Mouse (Mus musculus) retina, postnatal 1 day (tissue): ENCODE results near the gene Vegfa.

Experiments used
- DNase-seq: peaks from one replicate; pipeline ENCODE4 v3.0.0-alpha.2; 2012

Vegfa gene

DNA sequence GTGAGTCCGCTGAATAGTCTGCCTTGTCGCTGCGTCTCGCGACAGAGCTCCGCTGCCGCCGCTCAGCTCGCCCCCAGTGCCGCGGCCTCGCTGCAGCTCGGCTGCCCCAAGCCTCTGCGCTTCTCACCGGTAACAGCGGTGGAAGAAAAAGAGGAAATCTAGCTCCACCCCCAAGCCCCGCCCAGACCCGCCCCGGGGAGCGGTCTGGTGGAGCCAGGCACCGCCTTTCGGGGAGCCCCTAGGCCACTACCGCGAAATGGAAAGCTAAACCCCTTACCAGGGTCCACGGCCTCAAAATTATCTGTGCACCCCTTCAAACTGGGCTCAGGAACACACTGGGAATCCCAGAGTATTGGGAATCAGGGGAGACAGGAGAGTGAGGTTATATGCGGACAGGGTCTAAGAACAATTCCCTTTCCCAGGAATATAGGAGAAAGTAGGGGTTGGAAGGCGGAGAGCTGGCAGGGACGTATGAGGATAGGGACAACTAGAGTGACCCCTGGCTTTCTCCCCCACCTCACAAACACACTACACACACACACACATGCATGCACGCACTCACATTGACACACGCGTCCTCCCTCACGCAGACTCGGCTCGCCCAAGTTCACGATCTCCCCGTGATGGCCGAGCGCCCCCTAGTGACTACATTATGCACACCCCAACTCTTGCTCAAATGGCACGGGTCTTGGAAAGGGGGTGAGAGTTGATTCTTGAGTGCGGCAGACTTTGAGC lies at the start of gene Vegfa:
Gene Vegfa (minus strand): TSS at position 113 of the 735 bp plus-strand sequence.
- peak; percentile 95 for DNase-seq

DNA sequence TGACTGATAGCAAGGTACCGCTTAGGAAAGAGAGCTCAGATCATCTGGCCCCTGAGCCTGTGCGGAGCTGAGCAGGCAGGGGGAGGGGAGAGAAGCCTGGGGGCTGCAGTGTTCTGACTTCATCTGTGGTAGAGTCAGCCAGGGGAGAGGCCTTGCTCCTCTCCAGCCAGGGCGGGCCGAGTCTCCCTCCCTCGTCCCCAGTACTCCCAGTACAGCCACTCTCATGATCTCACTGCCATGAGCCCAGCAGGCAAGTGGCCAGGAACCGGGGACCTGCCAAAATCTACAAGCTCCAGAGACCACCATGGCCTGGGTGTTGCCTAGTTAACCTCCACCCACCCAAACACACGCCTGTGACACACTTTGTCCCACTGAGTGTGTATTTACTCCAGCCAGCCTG lies 49.5 kb upstream of the Vegfa start:
- no peak for DNase-seq

DNA sequence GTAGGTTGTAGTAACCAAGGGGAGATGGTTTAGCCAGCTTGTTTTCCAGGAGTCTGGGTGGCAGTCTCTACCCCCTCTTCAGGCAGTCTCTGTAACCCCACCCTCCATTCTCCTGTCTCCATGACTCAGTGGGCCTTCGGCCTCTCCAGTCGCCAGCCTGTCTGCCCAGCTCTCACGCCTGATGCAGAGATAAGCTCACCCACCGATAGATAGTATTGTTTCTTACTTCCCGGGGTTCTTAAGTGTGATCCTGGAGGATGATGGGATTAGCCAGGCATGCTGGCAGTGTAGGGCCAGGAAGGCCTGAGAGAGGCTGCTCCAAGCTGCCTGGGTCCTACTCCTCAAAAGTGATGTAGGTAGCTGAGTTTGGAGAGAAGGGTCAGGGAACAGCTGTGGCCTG lies 48.9 kb upstream of the Vegfa start:
- DNase-seq = no peak

DNA sequence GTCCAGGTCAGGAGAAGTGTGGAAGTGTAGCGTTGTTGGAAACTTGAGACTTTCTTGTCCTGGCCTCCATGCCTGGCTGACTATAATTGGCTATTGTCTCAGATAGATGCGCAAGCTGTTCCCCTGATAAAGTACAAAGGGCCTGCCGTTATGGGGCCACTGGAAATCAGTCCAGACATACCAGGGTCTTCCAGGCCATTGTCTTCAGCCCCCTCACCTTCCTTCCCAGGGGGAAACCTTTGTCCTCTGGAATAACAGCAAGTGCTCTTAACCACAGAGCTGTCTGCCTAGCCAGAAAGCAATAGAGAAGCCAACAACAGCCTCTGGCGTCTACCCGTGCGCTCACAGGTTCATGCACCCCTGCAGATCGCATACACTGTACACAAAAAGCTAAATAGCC lies 48.2 kb upstream of the Vegfa start:
- peak; percentile 47 for DNase-seq

DNA sequence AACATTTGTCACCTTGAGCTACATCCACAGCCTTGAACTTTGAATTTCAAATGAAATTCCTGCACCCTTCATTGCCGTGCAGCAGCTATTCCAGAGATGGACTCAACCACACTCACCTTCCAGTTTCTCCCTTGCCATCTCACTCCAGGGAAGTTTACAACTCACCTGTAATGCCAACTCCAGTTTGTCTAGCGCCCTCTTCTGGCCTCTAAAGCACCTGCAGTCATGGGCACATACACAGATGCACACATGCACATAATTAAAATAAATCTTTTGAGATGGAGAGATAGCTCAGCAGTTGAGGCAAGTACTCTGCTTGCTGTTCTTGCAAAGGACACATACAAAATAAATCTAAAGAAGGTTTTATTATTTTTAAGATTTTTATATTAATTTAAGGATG lies 46.9 kb upstream of the Vegfa start:
- no peak for DNase-seq

DNA sequence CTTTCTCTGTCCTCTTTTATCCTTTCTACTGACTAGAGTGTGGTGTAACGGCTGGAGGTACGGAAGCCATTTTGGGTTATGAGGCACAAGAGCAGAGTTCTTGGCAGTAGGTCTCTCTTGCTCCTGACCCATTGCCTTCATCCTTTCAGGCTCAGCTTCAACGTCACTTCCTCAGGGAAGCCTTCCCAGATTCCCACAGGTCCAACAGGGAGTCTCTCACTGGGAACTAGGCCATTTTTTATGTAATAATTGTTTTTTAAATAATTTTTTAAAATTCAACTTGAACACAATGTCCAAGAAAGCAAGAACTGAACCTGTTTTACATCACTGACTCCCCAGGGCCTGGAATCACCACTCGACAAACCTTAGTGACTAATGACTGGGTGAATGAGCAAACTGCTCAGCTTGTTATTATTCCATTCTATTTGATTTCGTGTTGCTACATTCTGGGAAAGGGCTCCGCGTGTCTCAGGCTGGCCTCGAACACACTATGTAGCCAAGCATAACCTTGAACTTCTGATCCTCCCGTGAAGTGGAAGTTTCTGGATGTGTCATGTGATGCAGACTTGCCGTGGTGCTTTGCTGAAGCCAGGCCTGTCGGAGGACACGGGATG lies 45.9 kb upstream of the Vegfa start:
- no peak for DNase-seq

DNA sequence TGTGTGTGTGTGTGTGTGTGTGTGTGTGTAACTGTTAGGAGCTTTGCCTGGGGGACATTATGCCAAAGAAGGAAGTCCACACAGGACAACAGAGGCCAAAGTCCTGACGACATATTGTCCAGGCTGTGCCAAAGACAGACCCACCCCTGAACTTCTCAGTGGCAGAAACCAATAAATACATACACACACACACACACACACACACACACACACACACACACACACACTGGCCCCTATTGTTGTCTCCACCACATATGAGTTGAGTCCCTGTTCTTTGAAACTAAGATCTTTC lies 44.0 kb upstream of the Vegfa start:
- DNase-seq = no peak

DNA sequence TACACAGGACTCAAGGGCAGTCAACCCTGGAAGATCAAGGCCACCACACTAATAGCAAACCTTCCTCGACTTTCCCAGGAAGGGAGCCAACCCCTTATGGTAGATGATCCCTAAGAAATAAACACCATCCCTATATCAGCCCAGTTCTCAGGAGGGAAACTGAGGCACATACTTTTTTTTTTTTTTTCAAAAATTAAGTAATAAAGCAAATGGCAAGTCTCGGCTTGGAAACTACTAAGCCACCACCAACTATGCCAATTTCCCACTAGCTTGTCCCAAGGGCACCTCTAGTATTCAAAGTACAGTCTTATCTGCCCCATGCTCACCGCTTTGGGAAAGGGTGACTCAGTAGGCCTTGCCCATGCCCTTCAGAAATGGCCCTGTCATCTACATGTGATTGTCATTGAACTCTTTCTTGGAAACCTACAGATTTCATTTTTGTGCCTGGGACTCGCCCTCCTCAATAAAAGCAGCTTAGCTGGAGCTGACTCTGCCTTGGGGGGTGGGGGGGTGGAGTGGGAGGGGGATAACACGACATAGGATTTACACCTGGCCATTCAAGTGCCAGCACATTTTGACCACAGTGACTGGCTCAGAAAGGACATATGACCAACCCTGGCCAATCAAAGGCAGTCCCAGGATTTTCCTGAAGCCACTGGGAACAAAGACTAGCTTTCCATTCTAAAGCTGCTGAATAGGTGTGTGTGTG lies 43.5 kb upstream of the Vegfa start:
- peak; percentile 24 for DNase-seq

DNA sequence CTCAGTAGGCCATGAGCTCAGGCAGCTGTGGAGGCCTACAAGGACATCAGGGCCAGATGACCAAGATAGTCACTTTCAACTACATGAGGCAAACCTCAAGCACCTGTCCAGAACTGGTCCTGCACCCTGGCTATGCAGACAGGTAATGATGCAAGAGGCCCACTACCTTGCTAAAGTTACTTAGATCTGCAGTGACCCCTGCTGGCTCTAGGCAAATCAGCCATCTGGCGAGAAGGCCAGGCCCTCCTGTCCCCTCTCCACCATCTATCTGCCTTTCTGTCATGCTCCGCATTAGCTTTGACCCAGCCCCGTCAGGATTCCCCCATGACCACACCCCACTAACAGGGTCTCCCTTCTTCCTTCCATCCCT lies 42.9 kb upstream of the Vegfa start:
- peak; percentile 20 for DNase-seq

DNA sequence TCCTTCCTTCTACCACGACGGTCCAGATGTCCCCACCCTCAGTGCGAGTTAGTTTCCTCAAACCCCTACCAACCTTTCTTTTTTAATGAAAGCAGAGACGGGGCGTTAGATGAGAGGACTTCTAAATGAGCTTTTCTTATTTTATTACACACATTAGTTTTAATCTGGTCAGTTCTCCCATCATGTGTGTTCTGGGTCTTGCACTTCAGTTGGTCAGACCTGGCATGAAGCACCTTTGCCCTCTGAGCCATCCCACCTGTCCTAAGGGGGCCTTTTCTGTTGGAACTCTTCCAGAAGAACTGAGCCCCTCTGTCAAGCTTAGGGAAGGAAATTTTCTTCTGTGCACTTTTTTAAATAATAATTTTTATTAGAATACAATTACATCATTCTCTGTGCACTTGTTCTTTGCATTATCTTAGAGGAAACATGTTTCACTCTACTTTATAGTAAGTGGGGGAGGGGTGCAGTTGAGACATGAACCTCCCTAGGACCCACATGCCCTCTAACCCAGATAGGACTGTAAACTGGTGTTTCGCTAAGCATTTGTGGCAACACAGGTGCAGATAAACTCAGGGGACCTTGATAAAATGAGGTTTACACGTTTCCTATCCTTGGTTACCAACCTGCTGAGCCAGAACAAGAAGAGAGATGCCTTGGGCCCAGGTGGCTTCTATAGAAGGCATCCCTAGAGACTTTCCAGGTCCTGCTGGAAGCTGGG lies 42.4 kb upstream of the Vegfa start:
- DNase-seq = no peak

DNA sequence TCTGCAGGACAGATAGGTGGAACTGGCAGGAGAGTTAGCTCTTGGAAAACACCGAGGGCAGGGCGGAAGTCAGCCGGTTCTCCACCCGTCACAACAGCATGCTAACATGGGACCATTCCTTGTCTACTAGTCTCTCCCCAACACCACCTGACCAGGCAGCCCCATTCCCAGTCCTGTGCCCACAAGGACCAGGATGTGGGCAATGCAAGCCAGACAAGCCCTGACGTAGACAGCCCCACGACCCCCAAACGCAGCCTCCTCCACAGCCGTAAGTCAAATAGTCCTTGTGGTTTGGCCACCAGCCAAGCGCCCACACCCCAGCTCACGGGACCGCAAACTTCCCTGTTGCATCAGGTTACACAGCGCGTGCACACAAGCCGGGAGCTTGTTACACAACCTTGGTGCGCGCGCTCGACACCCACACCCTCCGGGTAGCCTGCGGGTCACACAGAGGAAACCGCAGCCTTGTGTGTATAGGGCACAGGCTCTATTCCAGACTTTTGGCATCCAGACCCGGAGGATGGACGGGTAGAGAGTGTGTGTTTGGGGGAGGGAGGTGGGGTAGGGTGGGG lies 41.6 kb upstream of the Vegfa start:
- peak; percentile 14 for DNase-seq

DNA sequence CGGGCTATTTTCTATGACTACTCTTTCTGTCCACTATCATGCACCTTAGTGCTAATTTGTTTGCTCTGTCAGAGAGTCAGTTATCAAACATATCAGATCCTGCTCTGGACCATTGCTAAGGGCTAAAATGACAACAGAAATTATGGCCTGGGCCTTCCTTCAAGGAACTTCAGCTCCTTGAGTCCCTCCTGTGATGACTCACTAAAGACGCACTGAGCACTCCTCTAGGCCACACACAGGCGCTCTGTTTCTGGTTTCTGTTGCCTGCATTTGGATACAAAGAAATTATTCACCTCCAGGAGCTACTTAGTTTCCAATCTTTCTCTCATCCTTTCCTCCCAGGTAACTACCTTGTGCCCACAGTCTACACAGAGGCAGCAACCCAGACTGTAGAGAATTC lies 39.4 kb upstream of the Vegfa start:
- DNase-seq = no peak

DNA sequence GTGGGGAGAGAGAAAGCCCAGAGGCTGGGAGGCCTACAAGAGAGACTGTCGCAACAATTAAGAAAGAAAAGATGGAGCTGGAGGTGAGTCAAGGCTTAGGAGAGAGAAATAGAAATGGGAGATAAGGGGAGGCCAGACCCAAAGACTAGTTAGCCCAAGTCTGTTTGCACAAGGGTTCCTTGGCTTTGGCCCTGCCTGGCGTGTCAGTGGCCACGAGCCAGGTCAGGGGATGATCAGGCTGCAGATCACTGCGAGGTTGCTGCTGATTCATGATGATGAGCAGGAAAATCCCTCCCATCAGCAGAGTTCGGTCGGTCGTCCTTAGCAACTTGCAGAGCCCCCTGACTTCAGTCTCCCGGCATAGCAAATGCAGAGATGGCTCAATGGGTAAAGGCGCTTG lies 37.9 kb upstream of the Vegfa start:
- DNase-seq = no peak

DNA sequence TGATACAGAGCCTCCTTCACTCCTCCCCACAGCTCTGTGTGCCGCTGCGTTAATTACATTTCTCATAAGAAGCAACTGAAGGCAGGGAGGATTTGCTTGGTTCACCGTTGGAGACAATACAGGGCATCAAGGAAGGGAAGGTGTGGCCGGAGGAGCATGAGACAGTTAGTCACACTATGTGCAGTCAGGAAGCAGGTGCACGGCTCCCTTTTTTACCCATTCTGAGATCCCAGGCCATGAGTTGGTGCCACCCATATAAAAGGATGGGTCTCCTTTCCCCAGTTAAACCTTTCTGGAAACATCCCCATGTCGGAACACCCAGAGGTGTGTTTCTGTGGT lies 31.8 kb upstream of the Vegfa start:
- DNase-seq = no peak

DNA sequence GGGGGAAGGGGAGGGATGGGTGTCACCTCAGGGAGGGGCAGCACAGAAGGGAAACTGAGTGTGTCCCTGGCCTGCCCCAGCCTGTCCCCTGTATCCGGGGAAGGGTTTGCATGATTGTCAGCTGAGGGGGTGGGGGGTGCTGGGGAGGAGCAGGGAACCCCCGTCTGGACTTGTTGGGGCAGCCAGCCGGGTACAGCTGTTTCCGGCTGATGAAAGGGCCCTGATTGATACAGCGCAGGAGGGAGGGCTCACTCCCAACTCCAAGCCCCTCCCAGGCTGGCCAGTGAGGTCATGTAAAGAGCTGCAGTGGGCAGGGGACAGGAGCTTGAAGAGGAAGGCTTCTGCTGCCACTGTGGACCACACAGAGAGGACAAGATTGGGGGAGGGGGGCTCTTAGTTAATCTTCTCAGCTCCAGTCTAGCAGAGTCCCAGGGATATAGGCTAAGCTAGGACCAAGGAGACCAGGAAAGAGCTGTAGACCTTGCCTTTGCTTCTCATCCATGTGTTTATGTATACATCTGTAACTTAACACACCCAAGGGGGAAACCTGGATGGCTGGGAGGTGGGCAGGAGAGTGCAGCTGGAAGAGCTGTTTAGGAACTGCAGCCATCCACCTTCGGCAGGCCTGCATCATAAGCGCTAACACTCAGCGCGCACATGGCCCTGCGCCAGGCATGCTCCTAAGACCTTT lies 31.3 kb upstream of the Vegfa start:
- peak; percentile 86 for DNase-seq

DNA sequence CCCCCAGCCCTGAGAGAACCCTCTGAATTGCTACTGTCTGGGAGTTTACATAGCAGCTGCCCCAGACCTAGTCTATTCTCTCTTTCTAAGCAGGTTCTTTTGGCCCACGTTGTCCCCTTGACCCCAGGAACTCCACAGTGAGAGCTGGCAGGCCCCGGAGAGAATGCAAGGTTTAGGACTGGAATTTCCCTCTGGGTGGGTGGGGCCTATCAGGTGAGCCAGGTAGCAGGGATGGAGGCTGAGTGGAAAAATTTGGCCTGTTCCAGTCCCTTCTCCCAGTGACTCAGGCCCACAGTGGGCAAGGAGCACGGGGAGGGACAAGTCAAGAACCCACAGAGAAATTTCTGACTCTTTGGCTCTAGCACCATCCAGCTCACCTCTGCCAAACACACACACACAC lies 28.1 kb upstream of the Vegfa start:
- DNase-seq = no peak

DNA sequence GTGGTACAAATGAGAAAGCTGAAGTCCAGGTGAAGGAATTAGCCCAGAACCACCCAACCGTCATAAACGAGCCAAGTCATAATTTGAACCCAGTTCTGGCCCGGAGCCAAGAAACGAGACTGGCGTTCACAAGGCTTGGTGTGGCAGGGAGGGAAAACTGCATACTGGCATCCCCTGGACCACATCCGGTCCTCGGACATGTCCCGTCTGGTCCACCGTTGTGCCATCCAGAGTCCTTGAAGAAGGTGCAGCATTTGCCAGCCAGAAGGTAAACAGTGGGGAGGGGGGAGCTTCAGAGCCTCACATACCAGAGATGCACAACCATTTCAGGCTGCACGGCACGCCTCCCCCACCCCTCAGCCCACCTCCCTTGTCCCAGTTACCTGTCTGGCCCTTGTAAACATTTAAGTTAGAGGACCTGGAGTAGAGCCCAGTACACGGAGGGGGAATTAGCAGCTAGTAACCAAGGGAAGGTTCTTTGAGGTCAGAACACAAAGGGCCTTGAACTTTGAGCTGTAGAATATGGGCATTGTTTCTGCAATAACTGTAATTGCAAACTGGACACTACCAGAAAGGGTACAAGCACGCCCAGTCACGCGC lies 27.2 kb upstream of the Vegfa start:
- DNase-seq = peak; percentile 38

DNA sequence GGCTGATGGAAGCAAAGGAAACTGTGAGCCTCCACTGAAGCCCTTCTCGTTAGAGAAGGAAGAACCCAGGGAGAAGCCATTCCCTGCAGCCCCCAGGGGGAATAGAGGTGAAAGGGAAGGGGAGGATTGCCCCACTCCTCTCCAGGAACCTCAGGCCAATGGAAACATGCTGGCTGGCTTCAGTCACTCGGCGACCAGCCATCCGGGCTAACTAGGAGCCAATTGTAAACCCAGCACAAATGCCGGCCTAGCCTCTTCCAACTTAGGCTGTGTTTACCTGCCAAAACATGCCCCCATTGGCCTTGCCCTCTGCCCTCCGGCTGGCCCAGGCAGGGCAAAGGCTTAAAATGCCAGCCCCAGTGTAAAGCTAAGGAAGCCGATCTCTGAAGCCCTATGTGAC lies 24.1 kb upstream of the Vegfa start:
- DNase-seq = no peak

DNA sequence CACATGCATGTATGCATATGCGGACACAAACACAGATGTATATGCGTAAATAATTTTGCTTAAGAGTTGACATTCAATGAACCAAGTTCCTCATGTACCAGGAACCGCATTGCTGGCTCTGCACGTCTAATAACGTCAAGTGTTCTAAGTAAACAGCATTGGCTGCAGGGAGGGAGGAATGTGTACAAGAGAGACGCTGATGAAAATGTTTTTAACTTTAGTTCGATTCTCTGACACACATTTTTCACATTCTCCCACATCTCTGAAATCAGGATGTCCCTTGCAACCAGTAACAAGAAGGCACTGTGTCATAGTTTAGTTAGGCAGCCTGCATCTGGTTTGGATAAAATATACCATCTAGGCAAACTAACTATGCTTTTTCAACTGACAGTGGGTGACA lies 23.6 kb upstream of the Vegfa start:
- no peak for DNase-seq

DNA sequence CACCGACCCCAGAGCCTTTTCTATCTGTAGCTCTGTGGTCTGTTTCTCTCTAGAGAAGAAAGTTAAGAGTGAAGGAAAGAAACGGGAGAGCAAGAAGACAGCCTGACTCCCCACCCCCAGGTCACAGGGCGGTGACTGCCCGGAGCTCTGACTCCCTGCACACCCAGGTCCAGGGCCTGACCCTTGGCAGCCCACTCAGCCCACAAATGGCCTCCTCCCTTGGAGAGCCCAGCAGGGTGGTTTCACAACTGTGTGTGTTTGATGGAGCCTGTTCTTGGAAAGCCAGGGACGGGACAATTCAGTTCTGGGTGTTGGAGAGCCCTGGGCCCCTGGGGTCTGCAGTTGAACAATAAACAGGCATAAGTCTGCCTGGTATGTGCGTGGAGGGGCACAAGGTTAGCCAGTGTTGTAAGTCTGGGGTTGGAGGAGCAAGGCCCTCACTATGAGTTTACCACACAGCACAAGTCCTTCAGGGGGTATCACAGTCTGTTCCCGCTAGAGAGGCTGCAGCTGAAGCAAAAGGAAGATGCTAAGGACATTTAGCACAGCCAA lies 21.2 kb upstream of the Vegfa start:
- no peak for DNase-seq

DNA sequence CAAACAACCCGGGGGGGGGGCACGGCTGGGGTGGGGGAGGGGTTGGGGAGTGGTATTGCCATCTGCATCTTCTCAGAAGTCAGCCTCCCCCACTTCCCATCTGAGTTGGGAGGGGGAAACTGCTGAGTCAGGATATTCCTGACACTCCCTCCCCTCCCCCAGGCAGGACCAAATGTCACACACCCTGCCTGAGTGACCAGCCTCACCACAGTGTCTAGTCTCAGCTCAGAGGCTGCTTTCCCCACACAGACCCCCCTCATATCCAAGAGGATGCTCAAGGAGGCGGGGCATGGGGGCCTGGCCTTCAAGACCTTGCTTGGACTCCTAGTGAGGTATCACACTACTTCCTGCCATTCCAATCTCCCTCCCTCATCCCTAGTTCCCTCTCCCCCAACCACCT lies 20.0 kb upstream of the Vegfa start:
- no peak for DNase-seq

DNA sequence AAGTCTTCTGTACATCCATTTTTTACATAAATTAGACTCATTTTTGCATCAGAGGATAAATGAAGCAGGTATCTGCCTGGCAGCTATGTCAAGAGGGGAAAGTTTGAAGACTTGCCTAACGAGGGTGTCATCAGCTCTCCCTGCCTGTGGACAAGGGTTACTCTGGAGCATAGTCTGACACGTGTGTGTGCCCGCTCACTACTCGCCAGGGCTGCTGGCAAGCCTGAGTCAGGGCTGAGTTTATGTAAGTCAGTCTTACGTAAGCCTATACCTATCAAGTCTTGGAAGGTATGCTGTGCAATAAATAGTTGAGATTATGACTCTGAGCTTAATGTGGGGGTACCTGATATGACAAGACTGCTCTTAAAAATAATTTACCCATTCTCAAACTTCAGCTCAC lies 19.2 kb upstream of the Vegfa start:
- DNase-seq = no peak
